Mouse (Mus musculus) C2C12 (cell line): Measurements from ENCODE around the gene Ankrd12. TPM values are rescaled to one million over a fixed set of nuclear protein-coding genes. Genes with fewer than 3 reads are reported as not detected.
A peak's percentile ranks its signal among the peaks of the same experiment; 100 is the strongest.

Source experiments
- H3K27me3 ChIP-seq: one replicate; pipeline ENCODE4 v1.6.1; 2011; ENCODE audit not compliant: control insufficient read depth, insufficient read depth, insufficient read length
- H3K36me3 ChIP-seq: one replicate; pipeline ENCODE4 v1.6.1; 2011; ENCODE audit not compliant: control insufficient read depth, insufficient read depth
- H3K4me3 ChIP-seq: one replicate; pipeline ENCODE4 v1.5.1; 2011; ENCODE audit warnings: mild to moderate bottlenecking, control low read depth; ENCODE audit not compliant: poor library complexity, insufficient read depth, severe bottlenecking
- H3K79me2 ChIP-seq: one replicate; pipeline ENCODE4 v1.6.1; 2011; ENCODE audit not compliant: control insufficient read depth, insufficient read depth
- H3K79me3 ChIP-seq: one replicate; pipeline ENCODE4 v1.6.1; 2011; ENCODE audit warnings: low read depth, control low read depth
- H3ac ChIP-seq: one replicate; pipeline ENCODE3; 2011; ENCODE audit warnings: low read depth; ENCODE audit not compliant: control insufficient read depth, insufficient read length
- CEBPB ChIP-seq: IDR thresholded peaks from one replicate; pipeline ENCODE4 v1.6.1; 2011; ENCODE audit warnings: low read depth, mild to moderate bottlenecking, control low read depth, moderate library complexity
- CTCF ChIP-seq: IDR thresholded peaks from one replicate; pipeline ENCODE4 v1.5.1; 2011; ENCODE audit not compliant: control insufficient read depth, insufficient read depth, insufficient read length
- FOSL1 ChIP-seq: IDR thresholded peaks from one replicate; pipeline ENCODE4 v1.8.0; 2011; ENCODE audit warnings: mild to moderate bottlenecking, low read length; ENCODE audit not compliant: poor library complexity, insufficient read depth, severe bottlenecking
- MAX ChIP-seq: IDR thresholded peaks from one replicate; pipeline ENCODE4 v1.6.1; 2011; ENCODE audit warnings: mild to moderate bottlenecking, control low read depth
- MYOD1 ChIP-seq: IDR thresholded peaks from one replicate; pipeline ENCODE4 v1.6.1; 2011; ENCODE audit warnings: low read depth; ENCODE audit not compliant: control insufficient read depth, insufficient read length
- MYOG ChIP-seq: IDR thresholded peaks from one replicate; pipeline ENCODE4 v1.6.1; 2011; ENCODE audit not compliant: control insufficient read depth, insufficient read length; ENCODE audit errors: extremely low read depth
- USF1 ChIP-seq: IDR thresholded peaks from one replicate; pipeline ENCODE4 v1.6.1; 2011; ENCODE audit warnings: low read depth, mild to moderate bottlenecking, control low read depth, moderate library complexity
- polyA plus RNA-seq: library from polyadenylated mRNA; unstranded; fragments of >200 nt; fragmentation: generic; extraction: Trizol; gene quantifications from one replicate; pipeline ENCODE4 v1.2.1, GENCODE M21; 2012; ENCODE audit warnings: missing spikeins

Gene Ankrd12
- polyA plus RNA-seq, 1 experiment, result 3.1 TPM

DNA sequence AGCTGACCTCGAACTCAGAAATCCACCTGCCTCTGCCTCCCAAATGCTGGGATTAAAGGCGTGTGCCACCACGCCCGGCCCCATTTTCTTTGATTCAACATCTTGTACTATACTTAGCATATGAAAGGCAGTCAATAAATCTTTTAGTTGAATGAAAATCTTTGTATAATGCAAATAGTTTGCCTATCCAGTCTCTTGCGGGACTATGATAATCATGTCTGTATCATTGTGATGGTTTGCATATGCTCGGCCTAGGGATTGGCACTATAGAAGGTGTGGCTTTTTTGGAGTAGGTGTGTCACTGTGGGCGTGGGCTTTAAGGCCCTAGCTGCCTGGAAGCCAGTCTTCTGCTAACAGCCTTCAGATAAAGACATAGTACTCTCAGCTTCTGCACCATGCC lies 27.2 kb upstream of the Ankrd12 start:
- no peaks in the 10 kb centered on the region for H3K27me3 ChIP-seq
- H3K79me3 ChIP-seq, result peaks cover 19% of the 10 kb centered on the region
- no peak overlapping the region for H3ac ChIP-seq
- no peaks in the 10 kb centered on the region for H3K36me3 ChIP-seq
- H3K79me2 ChIP-seq, result peaks cover 22% of the 10 kb centered on the region
- no peak for TF ChIP-seq MYOG
- H3K4me3 ChIP-seq, result no peak overlapping the region

GRCm38 (mm10) chr17:66101380-66102330 lies 24.8 kb upstream of the Ankrd12 start, which contains the start of gene Ndufv2:
TSS of gene Ndufv2 (minus strand) at chr17:66101559.
- H3K4me3 ChIP-seq, result peak within 1 kb of the TSS; percentile 80
- peaks cover 36% of the 10 kb centered on the region for H3K79me3 ChIP-seq
- H3K79me2 ChIP-seq, result peaks cover 46% of the 10 kb centered on the region
- H3K27me3 ChIP-seq, result no peaks in the 10 kb centered on the region
- no peaks in the 10 kb centered on the region for H3K36me3 ChIP-seq
- TF ChIP-seq MAX, result peak; percentile 39
- no peak for TF ChIP-seq MYOG
- peak within 1 kb of the TSS; percentile 86 for H3ac ChIP-seq

DNA sequence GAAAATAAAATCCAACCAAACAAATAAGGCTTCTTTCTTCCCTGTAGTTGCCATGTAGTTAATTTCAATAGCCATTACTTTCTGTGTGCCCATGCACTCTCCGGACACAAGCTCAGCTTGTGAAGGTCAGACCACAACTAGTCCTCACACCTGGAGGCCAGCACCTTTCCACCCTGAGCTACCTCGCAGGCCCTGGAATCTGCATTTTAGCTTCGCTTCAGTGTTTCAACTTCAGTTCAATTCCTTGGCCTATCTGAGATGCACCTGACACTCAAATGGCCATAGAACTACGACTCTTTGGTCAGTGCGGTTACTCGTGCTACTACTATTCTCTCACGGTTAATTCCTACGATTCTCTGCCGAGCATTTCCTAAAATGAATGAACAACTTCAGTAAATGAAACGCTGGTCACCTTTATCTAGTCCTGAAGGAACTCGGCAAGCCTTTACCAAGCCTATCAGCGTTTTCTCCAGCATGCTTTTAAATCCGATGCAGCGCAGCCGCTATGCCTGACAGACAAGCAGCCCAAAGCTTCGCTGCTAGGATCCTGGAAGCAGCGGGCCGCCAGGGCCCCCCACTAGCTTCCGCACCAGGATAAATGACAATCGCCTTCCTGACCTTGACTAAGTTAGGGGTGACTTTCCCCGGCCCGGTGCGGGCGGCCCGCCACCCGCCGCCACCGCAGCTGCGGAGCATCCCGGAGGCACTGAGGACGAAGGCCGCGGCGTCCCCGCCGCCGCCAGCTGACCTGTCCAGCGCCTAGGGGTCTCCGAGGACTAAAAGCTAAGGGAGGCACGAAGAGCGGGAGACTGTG lies 23.9 kb upstream of the Ankrd12 start:
- Histone ChIP-seq H3K4me3 (peak overlapping the region; percentile 80), H3K27me3 (no peaks in the 10 kb centered on the region)
- no peak for TF ChIP-seq CEBPB
- no peak for TF ChIP-seq FOSL1
- TF ChIP-seq CTCF, result no peak
- TF ChIP-seq MYOG, result no peak
- TF ChIP-seq USF1, result no peak
- no peak for TF ChIP-seq MAX
- TF ChIP-seq MYOD1, result no peak

GRCm38 (mm10) chr17:66092664-66093063 lies 15.8 kb upstream of the Ankrd12 start:
- Histone ChIP-seq H3K4me3 (no peak overlapping the region), H3K79me3 (peaks cover 28% of the 10 kb centered on the region), H3K36me3 (peaks cover 27% of the 10 kb centered on the region), H3K27me3 (no peaks in the 10 kb centered on the region), H3ac (no peak overlapping the region), H3K79me2 (peaks cover 72% of the 10 kb centered on the region)
- TF ChIP-seq USF1 (no peak), CEBPB (no peak), MAX (no peak), MYOD1 (no peak), FOSL1 (no peak), CTCF (no peak), MYOG (no peak)

More for the DNA sequence above, 23.9 kb upstream of the Ankrd12 start:
- peak overlapping the region; percentile 86 for H3ac ChIP-seq
- H3K79me3 ChIP-seq, result peaks cover 43% of the 10 kb centered on the region
- peaks cover 55% of the 10 kb centered on the region for H3K79me2 ChIP-seq
- H3K36me3 ChIP-seq, result no peaks in the 10 kb centered on the region

GRCm38 (mm10) chr17:66092065-66092464 lies 15.2 kb upstream of the Ankrd12 start:
- H3K79me2 ChIP-seq, result peaks cover 66% of the 10 kb centered on the region
- no peak overlapping the region for H3ac ChIP-seq
- no peaks in the 10 kb centered on the region for H3K27me3 ChIP-seq
- TF ChIP-seq CTCF, result no peak
- TF ChIP-seq FOSL1, result no peak
- TF ChIP-seq MYOG, result no peak
- TF ChIP-seq MYOD1, result no peak
- no peak for TF ChIP-seq MAX
- TF ChIP-seq USF1, result no peak
- no peak for TF ChIP-seq CEBPB
- no peak overlapping the region for H3K4me3 ChIP-seq
- H3K79me3 ChIP-seq, result peaks cover 23% of the 10 kb centered on the region
- peaks cover 33% of the 10 kb centered on the region for H3K36me3 ChIP-seq

DNA sequence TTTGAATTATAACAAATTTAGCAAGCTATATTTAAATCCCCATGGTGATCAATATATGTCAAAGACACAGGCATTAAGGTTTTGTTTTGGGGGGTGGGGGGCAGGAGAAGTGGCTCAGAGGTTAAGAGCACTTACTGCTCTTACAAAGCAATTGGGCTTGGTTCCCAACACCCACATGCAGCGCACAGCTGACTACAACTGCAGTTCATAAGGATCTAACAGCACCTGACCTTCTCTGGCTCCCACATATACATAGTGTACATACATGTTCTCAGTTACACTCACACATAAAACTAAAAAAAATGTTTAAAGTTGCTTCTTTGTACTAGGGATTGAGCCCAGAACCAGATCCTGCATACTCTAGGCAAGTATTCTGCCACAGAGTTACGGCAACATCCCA lies 14.5 kb upstream of the Ankrd12 start:
- H3K27me3 ChIP-seq, result no peaks in the 10 kb centered on the region
- H3K79me2 ChIP-seq, result peaks cover 60% of the 10 kb centered on the region
- peaks cover 17% of the 10 kb centered on the region for H3K79me3 ChIP-seq
- H3ac ChIP-seq, result no peak overlapping the region
- no peak for TF ChIP-seq MYOG
- no peak for TF ChIP-seq MYOD1
- TF ChIP-seq CEBPB, result no peak
- no peak for TF ChIP-seq USF1
- TF ChIP-seq MAX, result no peak
- no peak for TF ChIP-seq CTCF
- no peak for TF ChIP-seq FOSL1
- H3K36me3 ChIP-seq, result peaks cover 39% of the 10 kb centered on the region
- H3K4me3 ChIP-seq, result no peak overlapping the region
